Mouse (Mus musculus): ENCODE measurements around the gene 2310034G01Rik.

2310034G01Rik gene

GRCm38 (mm10) chr19:46314872-46315742 is 35.0 kb downstream of the 2310034G01Rik start:
- no peak for DNase-seq (ENCODE audit: low read depth, low spot score)

- DNase-seq (ENCODE audit: low read depth, low spot score): no peak
Measured at GRCm38 (mm10) chr19:46314151-46314601, 35.9 kb downstream of the 2310034G01Rik start.

GRCm38 (mm10) chr19:46313591-46313990 is 36.5 kb downstream of the 2310034G01Rik start:
- DNase-seq (ENCODE audit: low read depth, low spot score): no peak

GRCm38 (mm10) chr19:46313116-46313515 is 37.0 kb downstream of the 2310034G01Rik start:
- no peak for DNase-seq (ENCODE audit: low read depth, low spot score)

GRCm38 (mm10) chr19:46312566-46312965 is 37.5 kb downstream of the 2310034G01Rik start:
- DNase-seq (ENCODE audit: low read depth, low spot score): no peak

DNA sequence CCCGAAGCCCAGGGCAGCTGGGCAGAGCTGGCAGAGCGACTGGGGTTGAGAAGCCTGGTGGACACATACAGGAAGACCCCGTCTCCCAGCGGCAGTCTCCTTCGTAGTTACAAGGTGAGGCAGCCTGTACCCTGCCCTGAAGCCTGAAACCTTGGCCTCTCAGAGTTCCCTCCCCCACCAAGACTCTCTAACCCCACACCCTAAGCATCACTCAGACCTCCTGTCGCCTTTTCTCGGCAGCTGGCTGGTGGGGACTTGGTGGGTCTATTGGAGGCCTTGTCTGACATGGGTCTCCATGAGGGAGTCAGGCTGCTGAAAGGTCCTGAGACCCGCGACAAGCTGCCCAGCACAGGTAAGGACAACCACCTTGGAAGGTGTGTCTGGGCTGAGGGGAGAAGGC is 38.8 kb downstream of the 2310034G01Rik start:
- no peak for DNase-seq (ENCODE audit: low read depth, low spot score)

DNA sequence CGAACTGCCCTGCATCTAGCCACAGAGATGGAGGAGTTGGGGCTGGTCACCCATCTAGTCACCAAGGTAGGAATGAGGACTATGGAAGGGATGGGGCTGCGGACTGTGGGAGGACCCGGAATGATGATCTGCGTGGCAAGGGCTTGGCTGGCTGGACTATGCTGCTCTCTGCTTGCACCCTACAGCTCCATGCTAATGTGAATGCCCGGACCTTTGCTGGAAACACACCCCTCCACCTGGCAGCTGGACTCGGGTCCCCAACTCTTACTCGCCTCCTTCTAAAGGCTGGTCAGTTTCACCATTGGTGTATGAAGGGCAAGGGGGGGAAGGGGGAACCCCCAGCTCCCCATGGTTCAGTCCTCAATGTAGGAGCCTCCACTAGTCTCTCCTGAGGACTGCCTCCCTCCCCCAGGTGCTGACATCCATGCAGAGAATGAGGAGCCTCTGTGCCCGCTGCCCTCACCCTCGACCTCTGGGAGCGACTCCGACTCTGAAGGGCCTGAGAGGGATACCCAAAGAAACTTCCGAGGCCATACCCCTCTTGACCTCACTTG is 39.7 kb downstream of the 2310034G01Rik start:
- no peak for DNase-seq (ENCODE audit: low read depth, low spot score)

GRCm38 (mm10) chr19:46309651-46310305 is 40.3 kb downstream of the 2310034G01Rik start:
- DNase-seq (ENCODE audit: low read depth, low spot score): no peak

GRCm38 (mm10) chr19:46308706-46309435 is 41.2 kb downstream of the 2310034G01Rik start:
- DNase-seq (ENCODE audit: low read depth, low spot score): peak; percentile 62

- DNase-seq (ENCODE audit: low read depth, low spot score): no peak
Measured at GRCm38 (mm10) chr19:46308303-46308702, 41.8 kb downstream of the 2310034G01Rik start.

GRCm38 (mm10) chr19:46307781-46308180 is 42.3 kb downstream of the 2310034G01Rik start:
- DNase-seq (ENCODE audit: low read depth, low spot score): no peak

DNA sequence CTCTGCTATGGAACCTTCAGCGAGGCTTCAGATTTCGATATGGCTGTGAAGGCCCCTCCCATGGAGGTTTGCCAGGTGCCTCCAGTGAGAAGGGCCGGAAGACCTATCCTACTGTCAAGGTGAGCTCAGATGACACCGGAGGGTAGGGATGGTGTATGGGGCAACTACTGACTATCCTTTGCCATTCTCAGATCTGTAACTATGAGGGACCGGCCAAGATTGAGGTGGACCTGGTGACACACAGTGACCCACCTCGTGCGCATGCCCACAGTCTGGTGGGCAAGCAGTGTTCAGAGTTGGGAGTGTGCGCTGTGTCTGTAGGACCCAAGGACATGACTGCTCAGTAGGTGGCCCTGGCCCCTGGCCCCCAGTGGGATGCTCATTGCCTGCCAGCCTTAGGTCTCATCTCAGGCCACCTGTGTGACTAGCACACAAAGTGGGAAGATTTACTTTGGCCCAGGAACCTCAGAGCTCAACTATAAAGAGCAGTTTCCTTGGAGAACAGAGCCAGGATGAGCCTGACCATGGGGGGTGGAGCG is 43.3 kb downstream of the 2310034G01Rik start:
- DNase-seq (ENCODE audit: low read depth, low spot score): no peak

GRCm38 (mm10) chr19:46306268-46306610 is 43.9 kb downstream of the 2310034G01Rik start:
- DNase-seq (ENCODE audit: low read depth, low spot score): no peak

DNA sequence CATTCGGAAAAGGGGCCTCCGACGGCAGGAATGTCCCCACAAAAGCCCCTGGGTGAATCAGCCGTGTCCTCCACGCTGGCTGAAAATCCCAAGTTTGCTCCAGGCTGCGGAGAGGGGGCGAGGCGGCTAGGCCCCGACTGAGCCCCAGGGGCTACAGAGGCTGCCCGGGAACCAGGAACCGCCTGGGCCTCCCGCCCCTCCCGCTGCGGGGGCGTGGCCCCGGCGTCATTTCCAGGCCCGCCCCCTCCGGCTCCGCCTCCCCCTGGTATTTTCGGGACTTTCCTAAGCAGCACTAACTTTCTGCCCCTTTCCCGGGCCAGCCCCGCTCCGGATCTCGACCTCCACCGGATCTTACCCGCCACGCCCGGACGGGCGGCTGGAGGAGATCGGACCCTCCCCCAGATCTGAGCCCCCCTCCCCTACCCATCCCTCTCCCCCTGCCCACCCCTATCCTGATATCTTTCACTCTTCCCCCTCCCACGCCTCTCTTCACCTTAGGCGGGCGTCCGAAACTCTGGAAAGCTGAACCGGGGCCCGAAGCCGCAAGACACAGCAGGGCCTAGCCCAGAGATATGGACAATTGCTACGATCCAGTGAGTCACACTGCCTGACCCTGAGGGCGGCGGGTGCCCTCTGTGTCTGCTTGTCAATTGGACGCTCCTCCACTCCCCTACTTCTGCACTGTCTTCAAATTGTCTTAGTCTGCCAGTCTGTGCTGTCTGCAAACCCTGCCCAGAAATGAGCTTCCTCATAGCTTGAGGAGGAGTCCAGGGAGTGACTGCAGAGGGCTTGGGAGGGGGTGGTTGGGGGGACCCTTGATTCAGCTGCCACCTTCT is 44.5 kb downstream of the 2310034G01Rik start:
- DNase-seq (ENCODE audit: low read depth, low spot score): peak; percentile 75

- no peak for DNase-seq (ENCODE audit: low read depth, low spot score)
Measured at GRCm38 (mm10) chr19:46304908-46305333, 45.2 kb downstream of the 2310034G01Rik start.

DNA sequence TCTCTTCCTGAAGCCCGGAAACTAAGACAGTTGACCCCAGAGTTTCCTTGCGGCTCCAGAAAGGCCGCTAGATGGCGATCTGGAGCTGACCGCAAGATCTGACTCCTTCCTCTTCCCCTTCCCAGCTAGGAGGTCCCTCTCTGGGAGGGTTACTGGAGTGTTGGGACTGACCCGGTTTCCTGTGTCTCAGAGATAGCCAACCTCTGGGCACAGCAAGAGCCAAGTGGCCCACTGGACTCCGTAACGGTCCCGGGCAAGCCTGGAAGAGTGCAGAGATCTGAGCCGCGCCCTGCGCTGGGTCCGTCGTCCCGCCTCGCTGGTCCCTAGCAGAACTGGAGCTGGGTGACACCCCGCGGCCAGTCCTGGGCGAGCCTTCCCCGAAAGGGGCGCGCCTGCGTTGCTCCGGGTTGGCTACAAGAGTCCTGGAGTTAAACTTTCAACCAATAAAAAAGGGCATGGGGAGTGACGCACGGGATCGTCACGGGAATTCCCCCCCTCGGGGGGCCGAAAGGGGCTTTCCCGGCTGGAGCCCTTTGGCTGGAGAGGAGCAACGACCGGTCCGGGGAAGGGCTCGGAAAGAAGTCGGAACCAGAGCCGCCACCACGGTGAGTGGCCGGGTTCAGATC is 45.8 kb downstream of the 2310034G01Rik start, which contains the start of gene Nfkb2:
Gene Nfkb2, plus strand, starts transcription at position 105 of the 626 bp plus-strand sequence.
- peak; percentile 93 for DNase-seq (ENCODE audit: low read depth, low spot score)

GRCm38 (mm10) chr19:46303251-46304215 is 46.6 kb downstream of the 2310034G01Rik start:
- peak; percentile 27 for DNase-seq (ENCODE audit: low read depth, low spot score)

DNA sequence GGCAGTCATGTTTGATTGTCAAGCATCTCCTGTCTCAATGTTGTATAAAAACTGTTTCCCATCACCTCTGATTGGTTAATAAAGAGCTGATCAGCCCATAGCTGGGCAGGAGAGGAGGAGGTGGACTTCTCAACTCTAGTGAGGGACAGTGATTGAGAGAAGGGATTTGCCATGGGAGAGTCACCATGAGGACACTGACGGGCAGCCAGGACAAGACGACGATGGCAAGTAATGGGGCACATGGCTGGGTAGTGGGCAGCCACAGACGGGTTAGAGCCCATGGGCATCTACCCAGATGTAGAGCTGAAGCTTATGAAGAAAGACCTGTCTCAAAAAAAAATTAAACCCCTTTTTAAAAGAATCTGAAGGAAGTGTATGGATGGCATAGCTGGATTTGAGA is 47.6 kb downstream of the 2310034G01Rik start:
- no peak for DNase-seq (ENCODE audit: low read depth, low spot score)

All from skeletal muscle tissue, adult 2 months (tissue).